Mouse (Mus musculus): Measurements from ENCODE around the gene Olfr457. TPM values are rescaled to one million over a fixed set of nuclear protein-coding genes. Genes with fewer than 3 reads are reported as not detected.
"Not testable (repeated sequence)": the region's sequence is repeated elsewhere in the genome, so short reads cannot be mapped to it uniquely, and the experiment has no call there.

Olfr457 gene
- not detected in 2 replicates for total RNA-seq (2014; rRNA removed)
- not detected in 2 replicates for polyA plus RNA-seq (2015; fragmentation: Nextera tagmentation; extraction: Ambion mirVana)

DNA sequence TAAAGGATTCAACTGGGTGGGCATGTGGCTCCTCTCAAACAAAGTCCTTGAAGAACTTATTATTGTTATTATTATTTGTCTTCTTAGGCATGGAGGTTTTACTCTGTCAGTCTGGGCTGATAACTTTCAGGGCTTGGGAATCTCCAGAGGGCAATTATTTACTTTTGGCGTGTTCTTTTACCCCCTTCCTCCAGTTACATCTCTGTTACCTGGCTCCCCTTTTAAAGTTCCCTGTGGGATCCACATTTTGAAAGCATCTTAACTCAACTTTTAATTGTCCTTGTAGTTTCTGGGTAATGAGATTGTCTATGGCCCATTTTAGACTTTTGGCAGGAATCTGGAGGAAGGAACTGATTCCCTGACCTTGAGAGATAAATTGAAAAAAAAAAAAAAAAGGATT is at the start of gene Olfr457:
Olfr457 (minus strand) TSS at position 101 of the 400 bp plus-strand sequence.
- Histone ChIP-seq H3K9ac (replicated peaks; ENCODE audit: low read length) (no peak within 1 kb of the TSS), H3K27ac (no peak within 1 kb of the TSS), H3K36me3 (ENCODE audit: insufficient read depth, low read length) (no peaks in the 10 kb centered on the region), H3K4me1 (ENCODE audit: insufficient read depth, low read length) (no peaks in the 10 kb centered on the region), H3K9me3 (ENCODE audit: low read length) (no peaks in the 10 kb centered on the region), H3K27me3 (ENCODE audit: insufficient read depth, low read length) (no peaks in the 10 kb centered on the region), H3K4me2 (ENCODE audit: low read depth, low read length) (no peak within 1 kb of the TSS), H3K4me3 (ENCODE audit: low read length) (no peak within 1 kb of the TSS)
- WGBS, result 84% methylated on average over 1 of the region's 1 CpGs
- ATAC-seq (no peak), DNase-seq (ENCODE audit: low spot score) (no peak)
- TF ChIP-seq CTCF (IDR thresholded peaks at IDR 0.05; ENCODE audit: low read depth), result no peak

DNA sequence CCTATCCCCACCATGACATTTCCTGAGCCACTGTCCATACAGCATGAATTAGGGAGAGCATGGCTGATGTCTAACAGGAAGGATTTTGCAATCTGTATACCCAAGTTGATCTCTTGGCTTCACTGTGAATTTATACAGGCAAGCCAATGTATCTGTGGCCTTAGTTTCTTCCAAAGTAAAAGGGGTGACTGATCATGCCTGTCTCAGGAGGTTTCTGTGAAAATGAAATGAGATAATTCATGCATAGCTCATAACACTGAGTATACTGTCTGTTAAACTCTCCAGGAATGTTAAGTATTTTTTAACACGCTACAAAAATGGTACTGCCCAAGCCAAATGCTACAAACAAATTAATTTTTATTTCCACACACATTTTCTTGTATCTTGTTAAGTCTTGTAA is 37.3 kb upstream of the Olfr457 start:
- H3K36me3 ChIP-seq (ENCODE audit: insufficient read depth, low read length), result no peaks in the 10 kb centered on the region
- H3K4me3 ChIP-seq (ENCODE audit: low read length), result no peak overlapping the region
- no peak overlapping the region for H3K27ac ChIP-seq
- TF ChIP-seq CTCF (IDR thresholded peaks at IDR 0.05; ENCODE audit: low read depth), result no peak
- H3K9me3 ChIP-seq (ENCODE audit: low read length), result no peaks in the 10 kb centered on the region
- H3K4me2 ChIP-seq (ENCODE audit: low read depth, low read length), result no peak overlapping the region
- DNase-seq (ENCODE audit: low spot score) (no peak), ATAC-seq (no peak)
- no peaks in the 10 kb centered on the region for H3K4me1 ChIP-seq (ENCODE audit: insufficient read depth, low read length)
- no peak overlapping the region for H3K9ac ChIP-seq (replicated peaks; ENCODE audit: low read length)
- no peaks in the 10 kb centered on the region for H3K27me3 ChIP-seq (ENCODE audit: insufficient read depth, low read length)
- 87% methylated on average over 1 of the region's 1 CpGs for WGBS

GRCm38 (mm10) chr6:42509311-42509710 is 33.2 kb upstream of the Olfr457 start:
- H3K4me3 ChIP-seq (ENCODE audit: low read length), result no peak overlapping the region
- no peak overlapping the region for H3K27ac ChIP-seq
- no peak for DNase-seq (ENCODE audit: low spot score)
- H3K4me1 ChIP-seq (ENCODE audit: insufficient read depth, low read length), result no peaks in the 10 kb centered on the region
- no peak overlapping the region for H3K9ac ChIP-seq (replicated peaks; ENCODE audit: low read length)
- H3K27me3 ChIP-seq (ENCODE audit: insufficient read depth, low read length), result no peaks in the 10 kb centered on the region
- no peak for TF ChIP-seq CTCF (IDR thresholded peaks at IDR 0.05; ENCODE audit: low read depth)
- no peaks in the 10 kb centered on the region for H3K9me3 ChIP-seq (ENCODE audit: low read length)
- H3K36me3 ChIP-seq (ENCODE audit: insufficient read depth, low read length), result no peaks in the 10 kb centered on the region
- ATAC-seq, result no peak
- no peak overlapping the region for H3K4me2 ChIP-seq (ENCODE audit: low read depth, low read length)

GRCm38 (mm10) chr6:42503478-42503877 is 27.3 kb upstream of the Olfr457 start:
- no peak for TF ChIP-seq CTCF (IDR thresholded peaks at IDR 0.05; ENCODE audit: low read depth)

GRCm38 (mm10) chr6:42489731-42490130 is 13.6 kb upstream of the Olfr457 start:
- no peak overlapping the region for H3K4me2 ChIP-seq (ENCODE audit: low read depth, low read length)
- no peaks in the 10 kb centered on the region for H3K27me3 ChIP-seq (ENCODE audit: insufficient read depth, low read length)
- ATAC-seq (no peak), DNase-seq (ENCODE audit: low spot score) (no peak)
- H3K36me3 ChIP-seq (ENCODE audit: insufficient read depth, low read length), result no peaks in the 10 kb centered on the region
- no peak overlapping the region for H3K9ac ChIP-seq (replicated peaks; ENCODE audit: low read length)
- H3K4me1 ChIP-seq (ENCODE audit: insufficient read depth, low read length), result no peaks in the 10 kb centered on the region
- no peak for TF ChIP-seq CTCF (IDR thresholded peaks at IDR 0.05; ENCODE audit: low read depth)
- WGBS, result 78% methylated on average over 1 of the region's 1 CpGs
- H3K4me3 ChIP-seq (ENCODE audit: low read length), result no peak overlapping the region
- H3K9me3 ChIP-seq (ENCODE audit: low read length), result no peaks in the 10 kb centered on the region
- no peak overlapping the region for H3K27ac ChIP-seq

More at GRCm38 (mm10) chr6:42503478-42503877, 27.3 kb upstream of the Olfr457 start:
- 57% methylated on average over 2 of the region's 2 CpGs for WGBS
- no peak for ATAC-seq
- Histone ChIP-seq H3K9ac (replicated peaks; ENCODE audit: low read length) (no peak overlapping the region), H3K27ac (no peak overlapping the region), H3K4me2 (ENCODE audit: low read depth, low read length) (no peak overlapping the region), H3K9me3 (ENCODE audit: low read length) (no peaks in the 10 kb centered on the region), H3K4me3 (ENCODE audit: low read length) (no peak overlapping the region), H3K4me1 (ENCODE audit: insufficient read depth, low read length) (no peaks in the 10 kb centered on the region), H3K27me3 (ENCODE audit: insufficient read depth, low read length) (no peaks in the 10 kb centered on the region), H3K36me3 (ENCODE audit: insufficient read depth, low read length) (no peaks in the 10 kb centered on the region)
- DNase-seq (ENCODE audit: low spot score), result peak; percentile 3

DNA sequence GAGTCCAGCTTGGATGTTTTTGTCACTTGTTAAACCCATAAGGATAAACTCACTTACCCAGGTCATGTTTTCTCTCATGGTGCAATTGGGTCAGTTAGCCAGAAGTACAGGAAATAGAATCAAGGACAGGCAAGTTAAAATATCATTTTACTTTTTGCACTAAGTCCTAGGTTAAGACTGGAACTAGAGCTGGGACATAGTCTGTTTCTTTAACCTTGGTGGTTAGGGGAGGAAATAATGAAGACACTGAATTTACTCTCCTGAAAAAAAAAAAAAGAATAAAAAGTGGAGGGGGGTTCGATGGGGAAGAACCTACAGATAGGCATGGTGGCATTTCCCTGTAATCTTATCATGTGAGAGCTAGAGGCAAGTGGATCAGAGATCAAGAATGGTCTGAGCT is 11.0 kb upstream of the Olfr457 start, which contains the start of gene Olfr456:
Olfr456 (minus strand) TSS at position 101 of the 400 bp plus-strand sequence.
- Histone ChIP-seq H3K4me2 (ENCODE audit: low read depth, low read length) (no peak within 1 kb of the TSS), H3K27ac (no peak within 1 kb of the TSS), H3K9ac (replicated peaks; ENCODE audit: low read length) (no peak within 1 kb of the TSS), H3K4me1 (ENCODE audit: insufficient read depth, low read length) (no peaks in the 10 kb centered on the region), H3K9me3 (ENCODE audit: low read length) (no peaks in the 10 kb centered on the region), H3K27me3 (ENCODE audit: insufficient read depth, low read length) (no peaks in the 10 kb centered on the region), H3K36me3 (ENCODE audit: insufficient read depth, low read length) (no peaks in the 10 kb centered on the region), H3K4me3 (ENCODE audit: low read length) (no peak within 1 kb of the TSS)
- TF ChIP-seq CTCF (IDR thresholded peaks at IDR 0.05; ENCODE audit: low read depth), result no peak
- no peak for DNase-seq (ENCODE audit: low spot score)
- no peak for ATAC-seq
- 84% methylated on average over 1 of the region's 1 CpGs for WGBS

DNA sequence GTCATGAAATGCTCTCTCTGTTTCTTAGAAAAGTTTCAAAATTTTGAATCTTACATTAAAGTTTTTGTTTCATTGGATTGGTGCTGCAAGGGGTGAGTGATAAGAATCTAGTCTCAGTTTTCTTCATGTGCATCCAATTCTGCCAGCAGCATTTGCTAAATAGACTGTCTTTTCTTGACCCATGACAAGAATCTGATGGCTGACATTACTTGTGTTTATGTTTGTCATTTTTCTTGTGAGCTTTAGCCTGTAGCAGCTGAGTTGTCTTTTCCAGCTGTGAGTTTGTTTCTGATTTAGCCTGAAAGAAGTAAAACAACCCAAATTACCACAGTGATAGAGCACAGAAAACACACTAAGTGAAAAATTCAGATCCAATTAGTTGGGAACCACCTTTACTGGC is 8.5 kb upstream of the Olfr457 start:
- DNase-seq (ENCODE audit: low spot score) (no peak), ATAC-seq (no peak)
- H3K4me2 ChIP-seq (ENCODE audit: low read depth, low read length), result no peak overlapping the region
- H3K27ac ChIP-seq, result no peak overlapping the region
- H3K9ac ChIP-seq (replicated peaks; ENCODE audit: low read length), result no peak overlapping the region
- no peaks in the 10 kb centered on the region for H3K36me3 ChIP-seq (ENCODE audit: insufficient read depth, low read length)
- H3K4me3 ChIP-seq (ENCODE audit: low read length), result no peak overlapping the region
- TF ChIP-seq CTCF (IDR thresholded peaks at IDR 0.05; ENCODE audit: low read depth), result no peak
- H3K27me3 ChIP-seq (ENCODE audit: insufficient read depth, low read length), result no peaks in the 10 kb centered on the region
- H3K4me1 ChIP-seq (ENCODE audit: insufficient read depth, low read length), result no peaks in the 10 kb centered on the region
- no peaks in the 10 kb centered on the region for H3K9me3 ChIP-seq (ENCODE audit: low read length)

- not testable (repeated sequence) for H3K27me3 ChIP-seq (ENCODE audit: insufficient read depth, low read length); ATAC-seq; DNase-seq (ENCODE audit: low spot score); H3K4me3 ChIP-seq (ENCODE audit: low read length); H3K9ac ChIP-seq (replicated peaks; ENCODE audit: low read length); H3K4me2 ChIP-seq (ENCODE audit: low read depth, low read length); H3K9me3 ChIP-seq (ENCODE audit: low read length); H3K27ac ChIP-seq; H3K36me3 ChIP-seq (ENCODE audit: insufficient read depth, low read length); H3K4me1 ChIP-seq (ENCODE audit: insufficient read depth, low read length)
- WGBS, result 97% methylated on average over 4 of the region's 4 CpGs
Observed at GRCm38 (mm10) chr6:42471298-42471697, 4.8 kb downstream of the Olfr457 start.

Measured in hindbrain, postnatal 0 days (tissue).